Mouse (Mus musculus) thymus, postnatal 14 days (tissue): ENCODE data around the gene Pex1.
"Not testable (repeated sequence)": the region's sequence is repeated elsewhere in the genome, so short reads cannot be mapped to it uniquely, and the experiment has no call there.

Experiments used
- DNase-seq: peaks from one replicate; pipeline ENCODE4 v3.0.0; 2021

Gene Pex1

GRCm38 (mm10) chr5:3595693-3596398 lies at the start of gene Pex1:
TSS of gene Pex1 (plus strand) at chr5:3596066.
- DNase-seq: peak; percentile 95

- no peak for DNase-seq
These were observed 49.6 kb upstream of the Pex1 start for GRCm38 (mm10) chr5:3546226-3546625.

GRCm38 (mm10) chr5:3551481-3551880 lies 44.4 kb upstream of the Pex1 start:
- no peak for DNase-seq

GRCm38 (mm10) chr5:3554198-3554597 lies 41.7 kb upstream of the Pex1 start:
- no peak for DNase-seq

GRCm38 (mm10) chr5:3571266-3571665 lies 24.6 kb upstream of the Pex1 start, which contains the start of gene 1700109H08Rik:
TSS of gene 1700109H08Rik (plus strand) at chr5:3571566.
- no peak for DNase-seq

GRCm38 (mm10) chr5:3574825-3575224 lies 21.0 kb upstream of the Pex1 start:
- DNase-seq: no peak

- no peak for DNase-seq
These were observed 17.9 kb upstream of the Pex1 start for GRCm38 (mm10) chr5:3577939-3578338.

GRCm38 (mm10) chr5:3579066-3579465 lies 16.8 kb upstream of the Pex1 start:
- no peak for DNase-seq

- peak; percentile 84 for DNase-seq
These were observed 517 bp downstream of the Pex1 start, which contains the start of gene Rbm48 for GRCm38 (mm10) chr5:3596399-3596766. TSS of gene Rbm48 (minus strand) at chr5:3596585.

GRCm38 (mm10) chr5:3597171-3597570 lies 1.3 kb downstream of the Pex1 start:
- no peak for DNase-seq

- no peak for DNase-seq
These were observed 2.9 kb downstream of the Pex1 start for GRCm38 (mm10) chr5:3598766-3599165.

GRCm38 (mm10) chr5:3600298-3600697 lies 4.4 kb downstream of the Pex1 start:
- DNase-seq: no peak

GRCm38 (mm10) chr5:3600790-3601189 lies 4.9 kb downstream of the Pex1 start:
- no peak for DNase-seq

GRCm38 (mm10) chr5:3607114-3607513 lies 11.2 kb downstream of the Pex1 start:
- no peak for DNase-seq

GRCm38 (mm10) chr5:3609241-3609640 lies 13.4 kb downstream of the Pex1 start:
- DNase-seq: no peak

GRCm38 (mm10) chr5:3611835-3612234 lies 16.0 kb downstream of the Pex1 start:
- not testable (repeated sequence) for DNase-seq

- no peak for DNase-seq
These were observed 24.6 kb downstream of the Pex1 start for GRCm38 (mm10) chr5:3620486-3620885.

GRCm38 (mm10) chr5:3630055-3630454 lies 34.2 kb downstream of the Pex1 start:
- no peak for DNase-seq

GRCm38 (mm10) chr5:3631512-3632271 lies 35.8 kb downstream of the Pex1 start:
- no peak for DNase-seq

GRCm38 (mm10) chr5:3632285-3632684 lies 36.4 kb downstream of the Pex1 start:
- no peak for DNase-seq

- DNase-seq: no peak
These were observed 37.4 kb downstream of the Pex1 start for GRCm38 (mm10) chr5:3633315-3633714.

- DNase-seq: peak; percentile 22
These were observed 38.1 kb downstream of the Pex1 start for GRCm38 (mm10) chr5:3633951-3634350.

GRCm38 (mm10) chr5:3635286-3635685 lies 39.4 kb downstream of the Pex1 start:
- DNase-seq: no peak

- DNase-seq: no peak
These were observed 48.8 kb downstream of the Pex1 start for GRCm38 (mm10) chr5:3644621-3645020.
